Mouse (Mus musculus): ENCODE data around the gene St3gal6. TPM values are rescaled to one million over a fixed set of nuclear protein-coding genes. Genes with fewer than 3 reads are reported as not detected.
"Not testable (repeated sequence)": the region's sequence is repeated elsewhere in the genome, so short reads cannot be mapped to it uniquely, and the experiment has no call there.

St3gal6 gene
- total RNA-seq, 1 experiment from 2014 or later: 17.6 TPM

DNA sequence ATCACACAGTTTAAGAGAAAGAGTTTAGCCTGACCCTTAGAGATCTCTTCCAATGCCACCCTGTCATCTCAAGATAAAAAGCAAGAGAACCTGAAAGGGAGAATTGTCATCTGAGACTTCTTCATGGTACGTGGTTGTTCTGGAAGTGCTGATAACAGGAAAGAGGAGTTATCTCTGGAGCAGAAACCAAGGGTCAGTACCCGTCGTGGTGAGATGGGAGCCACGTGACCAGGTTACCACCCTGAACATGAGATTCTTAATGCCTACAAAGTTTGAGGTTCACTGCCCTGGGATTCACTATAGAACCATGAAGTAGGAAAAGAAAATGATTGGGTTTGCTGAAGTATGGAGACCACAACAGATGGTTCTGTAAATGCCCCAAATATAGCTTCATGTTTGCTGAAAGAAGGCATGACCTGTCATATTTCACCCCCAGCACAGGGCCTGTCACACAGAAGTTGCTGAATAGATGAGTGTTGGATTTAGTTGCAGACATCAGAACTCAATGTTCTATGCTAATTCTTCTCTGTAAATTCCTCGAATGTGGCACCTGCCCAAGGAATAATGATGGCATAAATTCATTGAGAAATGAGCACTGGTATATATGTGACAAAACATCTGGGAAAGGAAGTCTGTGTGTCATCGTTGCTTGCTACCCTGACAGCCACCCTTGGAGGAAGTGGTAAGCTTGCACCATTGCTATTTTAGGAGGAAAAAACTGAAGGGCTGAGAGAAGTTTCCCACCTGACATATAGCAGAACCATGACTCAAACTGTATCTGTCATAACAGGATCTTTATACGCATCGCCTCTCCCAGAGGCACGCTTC, 25.9 kb downstream of the St3gal6 start:
- ATAC-seq (replicated peaks in 1 of 2; ENCODE audit: insufficient read depth in 1 of 2, low FRiP score in 2 of 2, low TSS enrichment in 1 of 2, low read depth in 1 of 2, poor library complexity in 2 of 2, severe bottlenecking in 2 of 2): peak; percentile 79 to 83

DNA sequence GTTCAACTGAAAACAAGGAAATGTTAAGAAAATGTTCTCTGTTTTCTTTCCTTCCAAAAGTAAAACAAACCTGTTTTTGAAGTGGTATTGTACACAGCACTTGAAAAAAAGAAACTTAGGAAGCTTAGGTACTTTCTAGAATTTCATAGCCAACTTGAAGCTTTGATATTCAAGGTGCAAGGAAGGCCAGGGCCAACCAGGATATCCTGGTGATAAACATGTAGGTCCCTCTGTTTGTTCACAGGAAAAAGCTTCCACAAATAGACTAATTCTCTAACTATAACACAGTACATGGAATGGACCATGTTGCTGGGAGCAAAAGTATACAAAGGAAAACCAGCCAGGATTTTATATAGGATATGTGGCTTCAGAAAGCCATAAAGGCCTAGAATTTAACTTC, 27.3 kb downstream of the St3gal6 start:
- no peak for ATAC-seq (replicated peaks in 1 of 2; ENCODE audit: insufficient read depth in 1 of 2, low FRiP score in 2 of 2, low TSS enrichment in 1 of 2, low read depth in 1 of 2, poor library complexity in 2 of 2, severe bottlenecking in 2 of 2)

DNA sequence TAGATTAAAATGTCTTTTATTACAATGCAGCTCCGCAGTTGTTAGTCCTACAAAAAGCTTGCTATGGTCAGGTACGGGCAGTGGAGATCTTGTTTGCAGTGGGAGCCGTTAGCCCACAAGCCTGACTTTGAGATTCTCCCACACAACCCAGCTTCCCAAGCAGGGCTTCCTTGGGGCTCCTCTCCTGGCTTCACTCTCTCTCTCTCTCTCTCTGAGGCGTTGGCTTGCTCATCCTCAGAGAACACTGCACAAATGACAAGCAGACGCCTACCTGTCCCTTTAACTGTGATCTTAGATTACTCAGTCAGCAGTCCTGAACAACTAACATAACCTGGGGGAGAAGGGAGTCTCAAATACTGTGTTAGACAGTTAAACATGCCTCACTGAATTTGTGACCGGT, 36.2 kb downstream of the St3gal6 start:
- no peak for ATAC-seq (replicated peaks in 1 of 2; ENCODE audit: insufficient read depth in 1 of 2, low FRiP score in 2 of 2, low TSS enrichment in 1 of 2, low read depth in 1 of 2, poor library complexity in 2 of 2, severe bottlenecking in 2 of 2)

DNA sequence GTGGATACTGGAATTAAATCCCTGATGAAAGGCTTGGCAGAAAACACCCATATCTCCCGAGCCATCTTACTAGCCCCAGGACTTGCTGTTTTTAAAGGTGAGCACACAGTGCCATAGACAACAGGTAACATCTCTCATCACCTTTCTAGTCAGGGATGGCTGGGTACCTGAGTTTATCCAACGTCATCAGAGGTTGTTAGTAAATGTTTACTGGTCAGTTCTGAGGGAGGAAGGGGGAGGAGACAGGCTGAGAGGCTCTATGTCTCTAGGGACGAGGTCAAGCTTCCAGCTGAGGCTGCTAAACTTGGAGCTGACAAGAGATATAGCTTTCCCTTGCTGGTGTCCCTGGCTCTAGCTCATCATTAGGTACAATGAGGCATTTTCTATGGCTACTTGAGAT, 41.7 kb downstream of the St3gal6 start:
- ATAC-seq (replicated peaks in 1 of 2; ENCODE audit: insufficient read depth in 1 of 2, low FRiP score in 2 of 2, low TSS enrichment in 1 of 2, low read depth in 1 of 2, poor library complexity in 2 of 2, severe bottlenecking in 2 of 2): no peak

DNA sequence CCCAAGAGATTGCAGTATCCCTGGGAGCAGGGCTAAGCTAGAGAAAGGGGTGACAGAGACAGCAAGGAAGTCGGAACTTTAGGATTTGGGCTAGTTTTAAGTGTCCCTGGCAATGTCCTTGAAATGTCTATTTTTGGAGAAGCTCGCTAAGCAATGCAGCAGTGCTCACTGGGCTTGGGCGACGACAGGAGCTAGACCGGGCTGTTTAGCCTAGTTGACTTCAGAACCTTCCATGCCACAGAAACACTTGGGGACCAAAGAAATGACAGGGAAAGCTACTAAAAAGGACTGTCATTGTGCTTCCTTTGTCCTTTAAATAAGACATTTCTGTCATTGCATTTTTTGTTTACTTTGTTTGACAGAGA, 42.2 kb downstream of the St3gal6 start:
- no peak for ATAC-seq (replicated peaks in 1 of 2; ENCODE audit: insufficient read depth in 1 of 2, low FRiP score in 2 of 2, low TSS enrichment in 1 of 2, low read depth in 1 of 2, poor library complexity in 2 of 2, severe bottlenecking in 2 of 2)

DNA sequence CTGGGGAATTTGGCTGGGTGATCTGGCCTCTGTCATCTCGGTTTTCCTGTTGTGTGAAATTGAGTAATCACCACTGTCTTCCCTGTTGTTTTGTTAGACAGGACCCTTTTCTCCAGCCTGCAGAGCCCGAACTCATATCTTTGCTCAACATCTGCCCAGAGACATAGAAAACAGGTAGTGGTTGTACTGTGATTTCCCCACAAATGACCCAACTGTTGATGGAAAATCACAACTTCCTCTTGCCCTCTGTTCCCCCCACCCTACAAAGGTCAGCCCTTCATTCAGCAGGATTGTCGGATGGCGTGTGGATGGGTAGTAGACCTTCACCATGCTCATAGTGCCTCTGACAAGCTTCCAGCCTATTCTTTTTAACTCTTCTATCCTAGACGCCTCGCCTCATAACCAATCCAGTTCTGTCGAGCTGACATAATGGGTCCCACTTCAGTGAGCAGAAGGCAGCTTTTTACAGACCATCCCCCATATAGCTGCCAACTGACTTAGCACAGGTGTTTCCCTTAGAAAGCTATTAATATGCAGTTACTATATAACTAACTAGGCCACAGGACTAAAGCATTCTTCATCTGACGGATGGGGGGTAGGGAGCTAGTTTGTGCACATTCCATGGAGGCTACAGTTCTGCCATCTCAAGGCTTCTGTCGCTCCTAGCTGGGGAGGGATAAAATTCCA, 42.7 kb downstream of the St3gal6 start:
- peak; percentile 68 to 76 for ATAC-seq (replicated peaks in 1 of 2; ENCODE audit: insufficient read depth in 1 of 2, low FRiP score in 2 of 2, low TSS enrichment in 1 of 2, low read depth in 1 of 2, poor library complexity in 2 of 2, severe bottlenecking in 2 of 2)

DNA sequence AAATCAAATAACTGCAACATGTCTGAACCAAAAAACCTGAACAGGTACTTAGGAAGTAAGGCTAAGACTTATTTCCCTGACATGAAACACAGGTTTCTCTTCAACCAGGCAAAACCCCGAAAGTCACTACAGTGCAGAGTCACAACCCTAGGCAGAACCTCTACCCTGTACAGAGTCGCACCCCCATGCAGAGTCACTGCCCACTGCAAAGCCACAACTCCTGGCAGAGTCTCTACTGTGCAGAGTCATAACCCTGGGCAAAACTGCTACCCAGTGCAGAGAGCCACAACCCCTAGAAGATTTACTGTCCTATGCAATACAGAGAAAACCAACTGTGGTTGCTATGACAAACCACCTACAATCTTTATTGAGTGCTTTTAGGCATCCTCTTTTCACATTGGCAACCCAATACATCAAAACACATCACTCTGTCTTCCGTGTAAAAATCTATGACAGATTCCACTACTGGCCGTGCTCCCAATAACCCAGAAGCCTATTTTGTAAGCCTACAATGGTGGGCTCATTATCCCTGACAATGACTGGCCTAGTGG, 44.1 kb downstream of the St3gal6 start:
- ATAC-seq (replicated peaks in 1 of 2; ENCODE audit: insufficient read depth in 1 of 2, low FRiP score in 2 of 2, low TSS enrichment in 1 of 2, low read depth in 1 of 2, poor library complexity in 2 of 2, severe bottlenecking in 2 of 2): peak; percentile 82 to 84

DNA sequence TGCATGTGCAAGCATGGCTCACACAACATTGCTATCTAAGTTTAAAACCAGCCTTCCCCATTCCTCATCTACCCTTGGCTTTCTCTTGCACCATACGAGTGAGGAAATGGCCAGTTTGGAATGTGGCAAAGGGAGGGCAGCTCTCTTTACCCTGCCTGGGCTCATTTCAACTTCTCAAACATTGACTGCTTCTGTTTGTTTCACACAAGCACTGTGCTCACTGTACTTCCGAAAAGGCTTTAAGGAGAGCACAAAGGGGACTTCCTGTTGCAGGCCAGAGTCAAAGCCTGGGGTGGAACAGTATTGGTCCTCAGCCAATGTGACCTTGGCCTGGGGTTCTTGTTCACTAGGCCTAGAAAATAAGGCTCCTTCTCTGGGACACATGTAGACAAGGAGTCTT, 47.7 kb downstream of the St3gal6 start:
- ATAC-seq (replicated peaks in 1 of 2; ENCODE audit: insufficient read depth in 1 of 2, low FRiP score in 2 of 2, low TSS enrichment in 1 of 2, low read depth in 1 of 2, poor library complexity in 2 of 2, severe bottlenecking in 2 of 2): no peak

DNA sequence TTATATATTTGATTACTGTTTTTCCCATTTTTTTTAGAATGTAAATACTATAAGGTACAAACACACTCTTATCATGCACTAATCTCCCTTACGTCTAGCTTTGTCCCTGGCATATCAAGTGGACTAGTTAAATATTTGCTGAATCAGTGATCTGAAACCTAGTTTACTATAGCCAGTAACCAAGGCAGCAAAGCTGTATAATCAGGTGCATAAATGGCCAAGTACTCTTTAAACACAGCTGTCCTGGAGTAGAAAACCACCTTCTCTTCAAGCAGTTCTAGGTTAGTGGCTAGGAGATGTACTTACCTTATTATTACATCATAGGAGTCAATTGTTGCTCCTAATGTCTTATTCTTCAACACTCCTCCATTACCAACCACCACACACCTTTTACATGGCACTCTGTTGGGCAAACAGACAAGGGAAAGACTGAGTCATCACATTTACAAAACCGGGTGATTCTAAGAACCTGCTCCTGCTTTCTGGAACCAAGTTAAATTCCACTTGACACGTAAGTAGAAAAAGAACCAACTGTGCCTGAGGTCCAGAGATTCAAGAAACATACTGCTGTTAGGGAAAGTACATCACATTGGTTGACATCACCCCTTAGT, 48.4 kb downstream of the St3gal6 start:
- ATAC-seq (replicated peaks in 1 of 2; ENCODE audit: insufficient read depth in 1 of 2, low FRiP score in 2 of 2, low TSS enrichment in 1 of 2, low read depth in 1 of 2, poor library complexity in 2 of 2, severe bottlenecking in 2 of 2): no peak

DNA sequence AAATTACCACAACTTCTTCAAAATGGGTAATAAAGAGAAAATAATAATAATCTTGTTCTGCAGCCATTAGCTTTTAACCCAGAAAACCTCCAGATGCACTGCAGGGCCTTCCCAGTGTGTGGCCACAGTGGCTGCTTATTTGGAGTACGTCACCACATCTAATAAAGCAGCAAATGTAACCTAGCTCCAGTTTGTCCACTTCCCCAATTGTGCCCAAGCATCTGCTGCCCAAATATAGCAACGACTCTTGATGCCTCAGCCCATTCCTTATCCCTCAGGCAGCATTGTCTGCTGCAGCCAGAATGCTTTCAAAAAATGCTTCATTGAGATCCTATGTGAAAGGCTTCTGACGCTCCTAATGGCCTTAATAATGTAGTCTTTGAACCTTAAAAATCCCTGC, 49.2 kb downstream of the St3gal6 start:
- peak; percentile 70 to 78 for ATAC-seq (replicated peaks in 1 of 2; ENCODE audit: insufficient read depth in 1 of 2, low FRiP score in 2 of 2, low TSS enrichment in 1 of 2, low read depth in 1 of 2, poor library complexity in 2 of 2, severe bottlenecking in 2 of 2)

DNA sequence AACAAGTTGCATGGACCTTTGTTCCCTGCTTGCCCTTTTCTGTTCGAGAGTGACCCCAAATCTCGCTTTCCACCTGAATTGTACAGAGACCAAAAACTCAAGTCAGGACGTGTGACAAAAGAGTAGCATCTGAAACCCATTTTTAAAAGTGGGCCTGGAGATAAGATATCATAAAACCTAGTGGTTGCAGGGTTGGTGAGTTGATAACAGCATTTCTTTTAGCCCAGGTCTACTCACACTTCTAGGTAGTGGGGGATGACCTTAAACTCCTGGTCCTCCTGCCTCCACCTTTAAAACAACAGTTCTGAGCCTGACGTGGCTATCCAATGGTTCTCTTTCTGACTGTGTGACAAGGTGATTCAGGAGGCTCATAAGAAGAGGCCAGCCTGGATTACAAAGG, 53.2 kb downstream of the St3gal6 start:
- no peak for ATAC-seq (replicated peaks in 1 of 2; ENCODE audit: insufficient read depth in 1 of 2, low FRiP score in 2 of 2, low TSS enrichment in 1 of 2, low read depth in 1 of 2, poor library complexity in 2 of 2, severe bottlenecking in 2 of 2)

DNA sequence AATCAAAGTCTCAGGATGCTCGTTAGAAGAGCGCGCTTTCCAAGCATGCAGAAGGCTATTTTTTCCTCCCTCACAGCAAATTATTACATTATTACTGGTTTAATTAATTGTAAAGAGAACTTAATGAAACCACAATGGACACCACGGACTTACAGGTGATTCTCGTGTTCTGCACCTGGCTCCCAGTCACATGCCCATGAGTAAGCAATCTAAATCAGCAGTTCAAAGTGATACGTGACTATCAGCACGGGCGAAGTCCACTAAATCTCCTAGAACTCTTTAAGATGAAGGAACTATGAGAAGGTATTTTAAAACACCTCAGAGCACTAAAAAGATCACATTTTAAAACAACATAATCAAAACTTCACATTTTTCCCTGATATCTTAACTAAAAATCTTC, 54.0 kb downstream of the St3gal6 start:
- ATAC-seq (replicated peaks in 1 of 2; ENCODE audit: insufficient read depth in 1 of 2, low FRiP score in 2 of 2, low TSS enrichment in 1 of 2, low read depth in 1 of 2, poor library complexity in 2 of 2, severe bottlenecking in 2 of 2): no peak

DNA sequence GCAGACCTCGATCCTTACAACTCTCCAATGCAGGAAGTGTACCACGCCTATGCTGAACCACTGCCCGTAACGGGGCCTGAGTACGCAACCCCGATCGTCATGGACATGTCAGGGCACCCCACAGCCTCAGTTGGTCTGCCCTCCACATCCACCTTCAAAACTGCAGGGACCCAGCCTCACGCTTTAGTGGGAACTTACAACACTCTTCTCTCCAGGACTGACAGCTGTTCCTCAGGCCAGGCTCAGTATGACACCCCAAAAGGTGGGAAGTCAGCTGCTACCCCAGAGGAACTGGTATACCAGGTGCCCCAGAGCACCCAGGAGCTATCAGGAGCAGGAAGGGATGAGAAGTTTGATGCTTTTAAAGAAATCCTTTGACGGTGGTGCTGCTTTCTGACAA, 58.6 kb downstream of the St3gal6 start:
- no peak for ATAC-seq (replicated peaks in 1 of 2; ENCODE audit: insufficient read depth in 1 of 2, low FRiP score in 2 of 2, low TSS enrichment in 1 of 2, low read depth in 1 of 2, poor library complexity in 2 of 2, severe bottlenecking in 2 of 2)

DNA sequence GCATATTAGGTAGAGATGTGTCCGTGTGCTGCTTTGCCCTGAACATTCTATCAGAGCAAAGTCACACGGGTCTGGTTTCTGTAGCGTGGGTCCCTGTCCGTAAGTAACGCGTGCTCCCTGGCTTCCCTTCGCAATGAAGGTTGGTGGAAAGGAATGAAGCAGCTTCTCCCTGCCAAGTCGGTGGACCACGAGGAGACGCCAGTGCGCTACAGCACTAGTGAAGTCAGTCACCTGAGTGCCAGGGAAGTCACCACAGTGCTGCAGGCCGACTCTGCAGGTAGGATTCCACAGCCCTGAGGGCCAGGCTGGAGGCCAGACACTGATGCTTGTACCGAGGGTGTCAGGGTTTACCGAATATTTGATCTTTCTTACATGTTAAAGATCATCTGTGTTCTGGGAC, 60.0 kb downstream of the St3gal6 start:
- no peak for ATAC-seq (replicated peaks in 1 of 2; ENCODE audit: insufficient read depth in 1 of 2, low FRiP score in 2 of 2, low TSS enrichment in 1 of 2, low read depth in 1 of 2, poor library complexity in 2 of 2, severe bottlenecking in 2 of 2)

DNA sequence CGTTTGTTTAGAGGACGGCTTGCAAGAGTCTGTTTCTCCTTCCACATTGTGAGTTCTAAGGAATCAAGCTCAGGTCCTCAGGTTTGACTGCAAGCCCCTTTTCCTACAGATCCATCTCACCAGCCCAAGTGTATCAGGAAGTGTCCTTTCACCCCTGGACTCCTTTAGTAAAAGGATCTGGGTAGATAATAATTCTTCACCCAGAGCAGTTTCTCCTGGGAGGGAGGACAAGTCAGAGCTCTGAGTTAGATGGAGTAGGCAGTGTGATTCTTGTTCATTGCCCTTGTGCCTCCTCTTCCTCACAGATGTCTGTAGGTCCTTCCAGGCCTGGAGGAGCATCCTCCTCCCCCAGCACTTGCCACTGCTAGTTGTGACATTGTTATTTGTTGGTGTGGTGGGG, 61.5 kb downstream of the St3gal6 start:
- ATAC-seq (replicated peaks in 1 of 2; ENCODE audit: insufficient read depth in 1 of 2, low FRiP score in 2 of 2, low TSS enrichment in 1 of 2, low read depth in 1 of 2, poor library complexity in 2 of 2, severe bottlenecking in 2 of 2): no peak

DNA sequence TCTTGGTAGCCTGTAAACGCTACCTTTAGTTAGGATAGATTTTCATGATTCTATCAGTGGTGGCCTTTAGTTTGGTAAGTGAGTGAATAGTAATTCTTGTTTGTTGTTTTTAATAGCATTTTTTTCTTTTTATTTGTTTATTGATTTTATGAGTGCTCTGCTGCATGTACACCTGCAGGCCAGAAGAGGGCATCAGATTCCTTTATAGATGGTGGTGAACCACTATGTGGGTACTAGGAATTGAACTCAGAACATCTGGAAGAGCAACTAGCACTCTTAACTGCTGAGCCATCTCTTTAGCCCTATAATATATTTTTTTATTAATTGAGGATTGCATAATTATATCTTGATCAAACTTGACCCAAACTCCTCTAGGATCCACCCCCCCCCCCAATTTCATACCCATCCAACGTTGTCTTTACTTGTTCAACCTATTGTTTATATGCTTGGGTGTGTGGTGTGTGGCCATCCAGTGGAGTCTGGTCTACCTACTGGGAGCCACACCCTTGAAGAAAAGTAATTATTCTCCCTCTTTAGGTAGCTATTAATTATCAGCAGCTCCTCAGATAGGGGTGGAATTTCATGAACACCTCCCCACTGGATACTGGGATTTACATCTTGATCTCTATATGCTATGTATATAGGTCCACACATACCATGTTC, 62.1 kb downstream of the St3gal6 start:
- no peak for ATAC-seq (replicated peaks in 1 of 2; ENCODE audit: insufficient read depth in 1 of 2, low FRiP score in 2 of 2, low TSS enrichment in 1 of 2, low read depth in 1 of 2, poor library complexity in 2 of 2, severe bottlenecking in 2 of 2)

DNA sequence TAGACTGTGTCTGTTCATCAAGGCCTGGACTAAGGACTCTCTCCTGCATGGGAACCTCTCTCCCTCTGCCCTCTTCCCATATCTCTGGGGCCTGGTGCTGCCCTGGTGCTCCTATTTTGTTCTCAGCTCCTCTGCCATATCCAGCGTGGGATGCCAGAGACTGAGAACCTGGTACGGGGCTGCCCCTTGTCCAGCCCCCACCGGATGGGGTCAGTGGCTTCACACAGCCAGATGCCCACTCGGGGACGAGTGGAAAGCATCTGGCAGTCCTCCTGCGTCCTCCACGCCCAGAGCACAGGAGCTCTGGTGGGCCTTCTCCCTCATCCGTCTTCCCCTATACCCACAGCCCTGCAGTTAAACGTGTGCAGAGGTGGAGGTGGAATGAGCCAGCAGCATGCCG, 63.7 kb downstream of the St3gal6 start:
- ATAC-seq (replicated peaks in 1 of 2; ENCODE audit: insufficient read depth in 1 of 2, low FRiP score in 2 of 2, low TSS enrichment in 1 of 2, low read depth in 1 of 2, poor library complexity in 2 of 2, severe bottlenecking in 2 of 2): no peak

DNA sequence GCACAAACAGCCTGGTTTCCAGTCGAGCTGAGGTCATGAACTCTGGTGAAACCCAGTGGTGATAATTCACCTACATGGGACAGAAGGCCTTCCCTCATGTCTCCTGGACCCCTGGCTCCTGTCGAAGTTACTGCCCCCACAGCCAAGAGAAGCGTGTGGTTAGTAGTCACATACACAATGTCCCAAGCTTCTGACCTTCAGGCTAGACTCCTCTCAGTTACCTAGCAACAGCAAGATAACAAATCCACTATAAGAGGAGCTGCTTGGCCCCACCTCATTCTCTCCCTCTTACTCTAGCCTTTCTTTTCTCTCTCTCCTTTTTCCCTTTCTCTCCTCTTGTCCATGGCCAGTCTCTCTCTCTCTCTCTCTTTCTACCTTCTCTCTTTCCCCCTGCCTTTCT, 64.1 kb downstream of the St3gal6 start:
- not testable (repeated sequence) for ATAC-seq (replicated peaks in 1 of 2; ENCODE audit: insufficient read depth in 1 of 2, low FRiP score in 2 of 2, low TSS enrichment in 1 of 2, low read depth in 1 of 2, poor library complexity in 2 of 2, severe bottlenecking in 2 of 2)
